In the genomic region with DNA sequence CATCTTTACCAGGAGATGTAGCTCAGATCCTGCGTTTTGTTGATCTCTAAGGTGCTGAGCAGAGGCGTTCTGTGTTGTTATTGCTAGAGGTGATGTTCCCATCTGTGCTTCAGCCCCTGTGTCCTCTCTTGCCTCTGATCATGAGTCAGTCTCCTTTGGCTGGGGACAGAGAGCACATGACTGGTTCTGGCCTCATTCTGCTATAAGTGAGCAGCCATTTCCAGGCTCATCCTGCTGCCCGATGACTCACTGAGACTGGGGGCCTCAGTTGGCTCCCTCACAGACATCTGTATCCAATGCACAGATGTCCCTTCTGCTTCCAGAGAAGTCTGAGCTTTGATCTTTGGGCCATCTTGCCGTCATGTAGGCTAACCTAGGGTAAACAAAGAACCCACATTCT, we compare ENCODE assay signal across 11 mouse cellular contexts.
DNase-seq lines count a peak whose midpoint lies in the region; ATAC-seq and TF ChIP-seq lines count a peak whose summit lies in the region.
"Had no signal": no experiment of that assay in that cellular context is flagged by ENCODE, and none has a peak within 500 bp of the region (broad histone marks: within the 10 kb centered on the region; RNA-seq: fewer than 3 reads in every experiment).

No protein-coding gene starts in this region.

- DNase-seq in left cerebral cortex, adult 2 months (ENCODE audit: extremely low spot score in 1 of 2, low spot score in 2 of 2), result peak; percentile 19 to 44
- DNase-seq in left cerebral cortex, postnatal 10 days (ENCODE audit: extremely low spot score in 1 of 2, low spot score in 2 of 2), result no peak
- DNase-seq in Muller cell, postnatal 12 days (ENCODE audit: inconsistent ontology term), result peak; percentile 84
- DNase-seq in brain, adult 2 months (ENCODE audit: low read depth, low spot score), result peak; percentile 85
- DNase-seq in heart, postnatal 25 days (ENCODE audit: low spot score), result peak; percentile 22
- no peak for DNase-seq in kidney, postnatal 4 days
- no peak for DNase-seq in hindbrain, embryonic 11.5 days (ENCODE audit: low spot score)
- DNase-seq: kidney, adult 11 months; thymus, postnatal 4 days had no signal

- no peaks in the 10 kb centered on the region for H3K36me3 ChIP-seq in hindbrain, embryonic 11.5 days (ENCODE audit: control insufficient read depth, insufficient read depth, low read length)
- H3K36me3 ChIP-seq: embryonic facial prominence, embryonic 12.5 days; heart, embryonic 13.5 days had no signal

- no peak overlapping the region; the same call in 1 of the 2 replicates for H3K27ac ChIP-seq in left cerebral cortex, adult 2 months
- no peak overlapping the region for H3K27ac ChIP-seq in hindbrain, embryonic 11.5 days (ENCODE audit: low read depth, low read length)
- H3K27ac ChIP-seq: embryonic facial prominence, embryonic 12.5 days; heart, embryonic 13.5 days had no signal

- intact Hi-C loops in left cerebral cortex, adult 2 months (cut with DNase I), result no loop called here
- intact Hi-C loops in left cerebral cortex, postnatal 10 days (cut with DNase I), result no loop called here
- intact Hi-C loops in heart, postnatal 25 days (cut with DNase I), result loop anchor here (5.0 kb wide), 2 partner anchors 70 to 220 kb away; no protein-coding TSS in a partner anchor

- WGBS in hindbrain, embryonic 11.5 days, result 79% methylated on average over 4 of the region's 4 CpGs

- ATAC-seq in hindbrain, embryonic 11.5 days (ENCODE audit: low FRiP score), result no peak

- H3K4me2 ChIP-seq in hindbrain, embryonic 11.5 days (replicated peaks; ENCODE audit: low read depth, low read length), result no peak overlapping the region
- H3K4me2 ChIP-seq: embryonic facial prominence, embryonic 12.5 days; heart, embryonic 13.5 days had no signal

- H3K4me3 ChIP-seq in left cerebral cortex, adult 2 months, result no peak overlapping the region
- no peak overlapping the region for H3K4me3 ChIP-seq in hindbrain, embryonic 11.5 days (ENCODE audit: low read depth, low read length)
- H3K4me3 ChIP-seq: embryonic facial prominence, embryonic 12.5 days; heart, embryonic 13.5 days had no signal

- TF ChIP-seq CTCF in left cerebral cortex, adult 2 months (IDR thresholded peaks at IDR 0.05), result no peak

- H3K27me3 ChIP-seq in hindbrain, embryonic 11.5 days (ENCODE audit: control insufficient read depth, insufficient read depth, low read length), result no peaks in the 10 kb centered on the region
- H3K27me3 ChIP-seq: embryonic facial prominence, embryonic 12.5 days had no signal

- no peaks in the 10 kb centered on the region for H3K4me1 ChIP-seq in hindbrain, embryonic 11.5 days (replicated peaks; ENCODE audit: control insufficient read depth, insufficient read depth, low read length)
- H3K4me1 ChIP-seq: embryonic facial prominence, embryonic 12.5 days had no signal

- no peak overlapping the region for H3K9ac ChIP-seq in hindbrain, embryonic 11.5 days (ENCODE audit: low read depth, low read length)
- H3K9ac ChIP-seq: embryonic facial prominence, embryonic 12.5 days; heart, embryonic 13.5 days had no signal

- H3K9me3 ChIP-seq in hindbrain, embryonic 11.5 days (ENCODE audit: control insufficient read depth, low read length), result no peaks in the 10 kb centered on the region
- H3K9me3 ChIP-seq: embryonic facial prominence, embryonic 12.5 days; heart, embryonic 13.5 days had no signal

Comparison
In these comparisons a context has a peak if more than half of its experiments do, and no peak if none do; other contexts are left out.
1. DNase-seq: peak in left cerebral cortex, adult 2 months (2 of 2), Muller cell, postnatal 12 days (single experiment), brain, adult 2 months (single experiment) and heart, postnatal 25 days (single experiment); none in left cerebral cortex, postnatal 10 days (0 of 2), kidney, postnatal 4 days (0 of 2) and hindbrain, embryonic 11.5 days (single experiment).